Mouse (Mus musculus) ES-Bruce4 (cell line): Measurements from ENCODE around the gene Zfand2a.

Source experiments
- CTCF ChIP-seq: IDR thresholded peaks from one replicate; pipeline ENCODE4 v1.8.1; 2011; ENCODE audit warnings: low read depth, low read length
- POLR2A ChIP-seq: IDR thresholded peaks from one replicate; pipeline ENCODE4 v1.8.1; 2011; ENCODE audit warnings: low read length; ENCODE audit not compliant: insufficient read depth

DNA sequence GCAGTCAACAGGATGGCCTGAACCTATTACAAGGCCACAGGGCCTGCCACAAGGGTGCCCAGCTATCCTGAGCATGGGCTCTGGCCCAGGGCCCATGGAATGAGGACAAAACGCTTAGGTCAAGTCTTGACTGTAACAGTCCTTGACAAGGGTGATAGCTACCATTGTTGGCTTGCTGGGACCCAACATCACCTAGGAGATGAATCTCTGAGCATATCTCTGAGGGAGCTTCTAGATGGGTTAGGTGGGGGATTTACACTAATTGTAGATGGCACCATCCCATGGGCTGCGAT, 42.7 kb downstream of the Zfand2a start:
- no peak for TF ChIP-seq POLR2A
- TF ChIP-seq CTCF = no peak
